Mouse (Mus musculus): ENCODE measurements at regions not wholly inside any gene's neighbourhood (a gene's known extent, or its start where the extent isn't known, plus 50 kb on each side); places are given as distances from the start of the nearest gene placed in this dataset.

- no peak for TF ChIP-seq CTCF (IDR thresholded peaks at IDR 0.05; ENCODE audit: insufficient read depth, low read length)
- TF ChIP-seq POLR2A (IDR thresholded peaks at IDR 0.05; ENCODE audit: borderline replicate concordance, extremely low read depth, low read depth, low read length): no peak
Measured at GRCm38 (mm10) chr1:83701696-83702404, 293.9 kb upstream of the Sphkap start.
